Mouse (Mus musculus) thymus, postnatal 14 days (tissue): Measurements from ENCODE around the gene Gm49395.

Source experiments
- DNase-seq: peaks from one replicate; pipeline ENCODE4 v3.0.0; 2021

Gm49395 gene

DNA sequence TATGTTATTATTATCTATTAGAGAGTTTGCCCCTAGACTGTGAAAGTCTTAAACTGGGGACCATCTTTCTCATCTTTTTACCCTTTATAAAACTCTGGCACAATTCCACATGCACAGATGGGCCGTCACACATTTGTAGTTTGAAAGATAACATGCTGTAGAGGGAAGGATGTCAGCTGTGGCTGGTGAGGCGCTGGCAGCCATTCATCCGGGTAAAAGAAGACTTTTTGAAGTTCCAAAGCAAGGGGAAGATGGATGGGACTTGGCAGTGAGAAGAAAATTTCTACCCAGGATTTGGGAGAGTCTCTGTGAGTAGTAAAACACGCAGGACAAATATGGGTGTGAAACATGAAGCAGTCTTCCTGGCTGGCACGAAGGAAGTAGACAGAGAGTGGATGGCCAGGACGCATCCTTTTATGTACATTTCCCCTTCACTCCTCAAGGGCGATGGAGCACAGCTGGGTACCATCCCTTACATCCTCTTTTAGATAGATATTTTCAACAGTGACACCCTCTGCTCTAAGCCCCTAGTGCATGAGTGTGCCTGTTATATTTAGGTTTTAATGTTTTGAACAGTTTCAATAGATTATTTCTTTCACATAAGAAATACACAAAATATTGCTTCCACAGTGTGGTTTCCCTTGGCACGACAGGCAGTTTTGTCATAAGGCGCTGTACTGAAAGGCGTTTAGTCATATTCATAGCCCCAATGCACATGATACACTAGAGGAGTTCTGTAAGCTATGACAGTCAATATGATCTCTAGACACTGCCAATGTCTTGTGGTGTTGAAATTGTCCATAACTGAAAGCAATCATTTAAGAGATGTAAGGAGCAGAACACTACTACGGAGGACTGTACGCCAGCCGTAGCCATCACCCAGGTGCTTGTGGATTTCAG, 50.8 kb downstream of the Gm49395 start:
- DNase-seq = no peak

DNA sequence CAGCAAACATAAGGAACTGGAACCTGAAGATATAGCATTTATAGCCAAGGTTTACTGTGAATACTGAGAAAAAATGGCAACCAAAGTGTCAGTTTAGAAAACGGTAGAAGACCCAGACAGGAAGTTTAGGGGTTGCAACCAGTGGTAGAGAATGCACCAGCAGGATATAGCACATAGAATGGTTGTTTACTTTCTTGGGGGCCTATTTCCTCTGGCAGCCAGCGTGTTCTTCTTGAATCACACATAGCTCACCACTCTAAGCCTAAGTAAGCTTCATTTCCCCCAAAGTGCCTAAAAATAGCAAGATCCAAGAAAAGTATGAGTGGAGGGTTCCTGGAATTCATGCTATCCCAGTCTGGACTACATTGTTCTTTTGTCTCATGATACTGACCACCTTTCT, 59.1 kb downstream of the Gm49395 start:
- no peak for DNase-seq

DNA sequence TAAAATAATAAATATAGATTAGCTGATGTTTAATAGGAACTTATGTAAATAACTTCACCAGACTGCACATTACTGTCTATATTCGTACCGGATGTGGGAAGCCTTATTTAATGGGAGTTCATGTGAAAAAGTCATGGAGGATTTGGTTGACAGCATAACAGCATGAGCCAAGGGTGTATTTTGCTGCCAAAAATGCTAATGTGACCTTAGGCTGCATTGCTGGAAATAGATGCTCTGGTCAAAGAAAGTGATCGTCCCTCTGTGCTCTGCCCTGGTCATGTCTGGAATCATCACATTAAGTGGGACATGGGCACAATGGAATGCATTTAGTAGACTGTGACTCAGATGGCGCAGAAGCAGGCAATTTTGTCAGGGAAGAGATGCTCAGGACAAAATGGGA, 64.4 kb downstream of the Gm49395 start:
- DNase-seq = no peak

DNA sequence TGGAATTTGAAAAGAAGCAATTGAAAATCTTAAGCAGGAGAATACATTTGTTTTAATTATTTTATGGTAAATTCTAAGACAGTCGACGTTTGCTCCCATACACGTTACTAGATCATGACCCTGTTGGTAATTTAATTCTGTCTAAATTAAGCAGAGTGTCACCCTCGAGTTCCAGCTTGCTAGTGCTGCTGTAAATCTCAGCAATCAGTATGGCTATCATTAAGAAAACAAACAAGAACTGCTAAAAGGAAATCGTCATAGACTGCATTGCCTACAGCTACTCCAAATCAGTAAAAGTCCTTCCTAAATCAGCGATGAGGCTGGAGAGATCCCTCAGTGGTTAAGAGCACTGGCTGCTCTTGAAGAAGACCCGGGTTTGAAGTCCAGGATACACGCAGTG, 66.3 kb downstream of the Gm49395 start:
- DNase-seq = no peak

DNA sequence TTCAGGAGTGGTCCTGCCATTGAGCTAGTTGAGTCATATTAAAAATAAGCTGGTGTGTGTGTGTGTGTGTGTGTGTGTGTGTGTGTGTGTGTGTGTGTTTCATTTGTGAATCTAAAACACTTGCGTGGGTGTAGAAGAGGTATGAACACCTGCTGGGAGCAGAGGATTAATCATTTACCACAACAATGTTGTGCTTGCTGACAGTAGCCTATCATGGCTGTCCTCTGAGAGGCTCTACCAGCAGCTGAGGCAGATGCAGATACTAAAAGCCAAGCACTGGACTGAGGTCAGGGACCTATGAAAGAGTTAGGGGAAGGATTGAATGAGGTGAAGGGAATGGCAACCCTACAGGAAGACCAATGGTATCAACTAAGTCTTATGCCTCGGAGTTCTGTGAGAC, 68.6 kb downstream of the Gm49395 start:
- no peak for DNase-seq

DNA sequence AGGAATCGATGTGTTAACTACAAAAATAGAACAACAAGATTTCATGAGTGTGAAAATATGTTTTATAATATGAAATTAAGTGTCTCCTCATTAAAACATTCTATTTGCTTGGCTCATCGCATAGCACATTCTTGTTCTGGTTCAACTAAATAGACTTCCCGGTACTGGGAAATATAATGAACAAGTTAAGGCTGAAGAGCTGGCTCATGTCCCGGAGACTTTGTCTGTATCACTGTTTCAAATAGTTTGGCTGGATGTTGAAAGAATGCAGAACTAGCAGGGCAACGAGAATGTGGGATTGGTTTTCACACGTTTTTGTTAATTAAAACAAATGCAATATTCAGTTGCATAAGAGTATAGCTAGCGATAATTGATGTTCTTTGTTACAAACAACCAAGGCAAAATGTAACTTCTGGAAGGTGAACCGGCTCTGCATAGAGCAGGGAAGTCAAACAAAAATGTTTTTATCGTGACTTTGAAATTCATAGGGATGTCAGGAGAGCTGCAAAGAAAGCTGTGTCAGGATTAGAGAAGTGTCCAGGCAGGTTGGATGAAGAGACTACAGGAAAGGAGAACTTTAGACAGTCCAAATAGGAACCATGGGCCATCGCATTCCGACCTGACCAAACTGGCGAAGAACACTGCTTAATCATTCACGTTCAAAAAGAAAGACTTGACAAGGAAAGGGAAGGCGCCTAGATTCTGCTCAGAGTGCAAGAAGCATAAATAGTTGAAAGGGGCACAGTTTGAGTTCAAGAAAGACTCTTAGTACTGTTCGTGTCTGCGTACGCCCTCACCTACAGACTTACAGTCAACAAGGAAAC, 70.3 kb downstream of the Gm49395 start:
- DNase-seq = no peak

DNA sequence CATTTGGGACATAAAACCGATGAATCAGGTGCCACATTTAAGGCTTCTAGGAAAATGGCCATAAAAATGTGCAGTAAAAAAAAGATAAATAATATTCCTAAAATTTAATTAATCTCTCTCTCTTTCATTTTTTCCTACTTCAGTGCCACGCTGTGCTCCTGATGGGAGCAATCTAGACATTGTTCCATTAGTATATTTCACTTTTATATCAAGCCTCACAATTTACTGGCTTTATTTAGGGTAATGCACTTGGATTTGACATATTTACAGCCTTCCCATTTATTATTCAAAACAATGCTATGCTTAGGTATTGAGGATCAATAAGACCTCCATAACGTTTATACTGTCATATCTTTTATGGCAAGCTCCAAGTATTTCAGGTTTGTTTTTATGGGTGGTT, 76.3 kb downstream of the Gm49395 start:
- no peak for DNase-seq

DNA sequence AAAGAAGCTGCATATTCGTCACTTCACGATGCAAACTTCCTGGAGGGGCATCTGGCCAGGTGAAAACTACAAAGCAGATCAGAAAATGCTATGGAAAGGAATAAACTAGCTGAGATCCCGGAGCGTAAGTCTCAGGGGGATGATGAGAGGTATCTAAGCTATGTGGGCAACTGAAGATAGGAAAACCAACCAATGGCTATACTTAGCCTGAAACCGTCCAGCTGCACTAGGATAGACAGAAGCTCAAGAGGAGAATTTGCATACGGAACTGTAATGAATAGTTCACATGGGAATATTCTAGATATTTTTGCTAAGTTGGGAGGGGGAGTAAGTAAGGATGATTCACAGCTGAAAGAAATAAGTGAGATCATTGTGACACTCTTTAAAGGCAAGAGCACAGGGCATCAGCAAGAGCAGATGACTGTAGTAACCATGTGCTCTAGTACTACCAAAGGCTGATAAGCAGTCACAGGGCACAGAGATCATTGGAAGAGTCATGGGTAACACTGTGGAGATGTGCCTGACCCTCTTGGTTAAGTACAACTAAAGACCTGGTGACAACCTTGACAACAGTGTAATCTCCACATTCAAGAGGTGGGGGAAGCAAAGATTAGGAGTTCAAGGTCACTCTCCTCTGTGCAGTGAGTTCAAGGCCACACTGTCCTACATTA, 79.5 kb downstream of the Gm49395 start:
- DNase-seq = no peak

DNA sequence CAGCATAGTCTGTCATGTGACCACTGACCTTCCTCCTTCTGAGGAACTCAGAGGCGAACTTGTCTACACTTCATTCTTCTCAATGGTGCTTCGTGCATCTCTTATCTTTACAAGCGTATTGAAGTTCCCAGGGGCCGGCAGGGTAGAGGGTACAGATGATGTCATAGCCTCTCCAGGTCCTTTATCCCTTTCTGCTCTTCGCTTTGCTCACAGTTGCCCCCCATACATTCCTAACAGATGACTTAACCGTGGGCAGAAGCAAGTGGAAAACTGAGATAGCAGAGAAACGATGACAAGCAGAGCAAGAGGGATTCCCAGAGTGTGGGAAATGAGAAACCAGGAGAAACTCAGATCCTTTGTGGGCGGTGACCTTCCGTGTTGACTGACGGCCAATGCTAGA, 80.3 kb downstream of the Gm49395 start:
- DNase-seq = no peak

DNA sequence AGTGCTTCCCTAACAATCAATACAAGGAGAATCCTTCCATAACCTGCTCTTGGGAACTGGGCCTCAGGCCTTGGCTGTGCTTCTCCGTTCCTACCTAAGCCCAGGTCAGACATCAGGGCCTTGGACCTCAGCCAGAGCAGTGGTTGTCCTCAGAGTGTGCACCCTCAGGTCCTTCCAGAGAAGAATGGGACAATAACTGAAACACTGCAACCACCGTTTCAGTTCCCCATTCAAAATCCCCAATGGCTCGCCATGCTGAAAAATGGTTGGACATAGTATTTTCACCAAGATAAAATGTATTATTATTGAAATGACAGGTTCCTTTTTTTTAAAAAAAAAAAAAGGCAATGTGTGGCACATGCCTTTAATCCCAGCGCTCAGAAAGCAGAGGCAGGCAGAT, 81.0 kb downstream of the Gm49395 start:
- no peak for DNase-seq

DNA sequence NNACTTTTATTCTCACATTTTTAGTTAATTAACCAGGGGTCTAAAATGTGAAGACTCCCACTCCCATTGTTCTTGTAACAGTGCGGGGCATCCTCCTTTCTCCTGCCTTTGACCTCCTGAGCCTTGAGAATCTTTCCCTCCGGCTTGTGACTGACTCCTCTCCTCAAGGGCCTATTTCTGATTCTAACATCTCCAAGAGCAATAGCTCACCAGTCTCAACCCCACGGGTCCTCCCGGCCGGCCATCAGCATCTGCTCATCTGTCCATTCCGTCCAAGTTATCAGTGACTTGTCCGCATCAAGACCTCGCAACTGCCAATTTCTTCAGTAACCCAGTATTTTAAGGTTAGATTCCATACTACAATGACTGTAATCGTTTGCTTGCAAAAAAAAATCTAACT, 84.2 kb downstream of the Gm49395 start:
- DNase-seq = no peak

DNA sequence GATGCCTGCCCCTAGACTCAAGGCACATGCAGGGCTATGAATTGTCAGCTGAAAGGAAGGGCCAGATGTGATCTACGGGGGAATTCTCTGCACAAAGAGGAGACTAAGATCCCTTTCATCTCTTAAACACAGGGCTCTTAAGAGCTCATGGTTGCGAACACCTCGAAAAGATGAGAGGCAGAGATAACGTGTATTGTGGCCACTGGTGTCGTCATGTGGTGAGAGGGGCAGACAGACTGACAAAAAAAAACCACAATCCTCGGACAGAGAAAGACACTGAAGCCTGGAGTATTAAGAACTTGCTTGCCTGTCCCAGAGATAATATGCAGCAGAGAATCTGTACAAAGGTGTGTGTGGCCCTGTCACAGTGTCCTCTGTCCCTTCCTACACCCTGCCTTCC, 90.2 kb downstream of the Gm49395 start:
- no peak for DNase-seq

DNA sequence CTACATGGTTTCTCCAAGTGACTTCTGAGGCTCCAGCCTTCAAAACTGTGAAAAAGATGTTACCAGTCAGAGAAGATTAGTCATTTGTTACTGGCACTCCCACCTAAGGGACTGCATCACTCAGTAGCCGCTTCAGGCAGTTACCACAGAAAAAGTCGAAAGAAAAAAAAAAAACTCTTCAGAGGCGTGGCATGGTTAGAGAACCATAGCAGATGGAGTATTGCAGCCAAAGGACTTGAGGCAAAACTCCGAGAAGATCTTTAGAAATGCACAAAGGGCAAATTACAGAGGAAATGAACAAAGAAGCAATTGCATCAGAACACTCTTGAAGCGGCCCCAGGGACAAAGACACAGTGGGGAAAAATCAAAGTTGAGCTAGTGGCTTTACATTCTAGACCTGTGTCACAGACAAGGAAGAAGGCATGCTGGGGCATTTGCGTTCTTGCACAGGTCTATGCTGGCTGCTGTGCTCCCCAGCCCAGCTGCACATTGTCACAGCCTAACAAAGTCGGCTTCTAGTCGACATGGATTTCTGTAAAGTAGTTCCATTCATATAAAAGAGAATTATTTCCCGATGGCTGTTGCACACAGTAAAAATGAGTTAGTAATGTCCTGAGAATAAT, 95.4 kb downstream of the Gm49395 start:
- DNase-seq = no peak

DNA sequence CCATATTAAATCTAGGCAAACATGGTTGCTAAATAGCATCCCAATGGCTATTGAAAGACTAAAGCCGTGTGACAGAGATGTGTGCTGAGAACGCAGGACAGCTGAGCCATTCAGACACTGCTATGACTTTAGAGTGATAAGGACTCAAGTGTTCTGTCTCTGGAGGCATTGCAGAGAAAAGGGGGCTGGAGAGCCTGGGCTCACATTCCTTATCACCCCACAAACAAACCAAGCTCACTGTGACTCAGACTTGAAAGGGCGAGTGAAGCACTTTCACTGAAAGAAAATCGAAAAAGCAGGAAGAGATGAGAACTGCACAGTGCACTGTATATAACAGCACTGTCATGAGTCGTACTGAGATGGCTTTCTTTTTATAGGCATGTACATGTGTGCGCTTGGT, 96.4 kb downstream of the Gm49395 start:
- DNase-seq = no peak

DNA sequence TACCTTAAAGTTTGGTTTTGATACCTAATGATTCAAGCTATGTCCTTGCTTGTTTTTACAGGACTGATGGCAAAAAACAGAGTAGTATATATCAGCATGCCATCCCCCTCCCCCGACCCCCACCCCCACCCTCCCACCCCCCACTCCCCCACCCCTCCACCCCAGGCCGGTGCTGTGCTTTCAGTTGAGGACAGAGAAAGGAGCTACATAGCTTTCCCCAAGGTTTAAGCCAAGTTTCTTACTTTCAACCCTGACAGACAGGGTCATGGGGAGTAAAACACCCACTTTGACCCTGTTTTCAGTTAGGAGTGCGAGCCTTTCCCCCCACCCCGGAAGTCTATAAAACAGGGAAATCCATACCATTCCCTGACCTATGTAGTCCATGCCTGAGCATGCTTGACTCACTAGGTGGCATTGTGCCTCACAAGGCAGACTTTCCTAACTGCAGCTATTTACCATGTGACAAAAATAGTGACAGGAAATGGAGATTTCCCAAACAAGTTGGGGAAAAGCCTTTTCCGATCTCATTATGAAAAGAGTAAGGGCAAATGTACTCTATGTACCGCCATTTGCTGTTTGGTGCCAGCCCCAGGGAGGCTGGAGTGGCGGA, 98.2 kb downstream of the Gm49395 start:
- no peak for DNase-seq

DNA sequence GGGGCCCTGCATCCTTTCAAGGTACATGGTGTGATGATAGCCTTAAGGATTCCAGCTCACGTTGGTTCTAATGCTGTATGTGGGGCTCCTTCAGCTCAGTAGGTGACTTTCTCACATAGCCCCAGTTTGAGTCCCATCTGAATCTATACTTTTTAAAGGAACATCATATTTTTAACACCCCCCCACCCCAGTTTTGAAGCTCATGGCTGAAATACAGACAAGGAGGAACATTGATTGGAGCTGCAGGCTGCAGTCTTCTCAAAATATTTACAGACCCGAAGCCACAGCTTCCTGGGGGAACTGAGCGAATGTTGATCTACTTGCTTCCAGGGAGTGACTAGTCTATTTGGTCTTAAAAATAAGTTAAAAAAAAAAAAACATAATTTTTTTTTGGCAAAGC, 98.9 kb downstream of the Gm49395 start:
- DNase-seq = no peak

DNA sequence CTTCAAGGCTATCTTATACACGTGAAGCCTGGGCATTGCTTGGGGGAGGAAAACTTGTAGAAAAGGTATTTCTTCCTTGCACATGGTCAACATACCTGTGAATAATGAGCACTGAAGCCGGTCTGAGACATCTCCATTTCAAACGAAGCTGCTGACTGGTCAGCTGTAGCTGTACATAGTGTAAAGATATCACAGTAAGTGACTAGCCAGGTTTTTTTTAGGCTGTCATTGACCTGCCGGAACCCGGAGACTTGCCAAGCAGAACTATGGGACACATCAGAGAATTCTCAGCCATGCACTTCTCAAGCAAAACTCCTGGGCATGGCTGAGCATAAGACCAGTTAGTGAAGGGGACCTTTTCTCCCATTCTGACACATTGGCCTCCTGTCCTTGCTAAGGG, 99.6 kb downstream of the Gm49395 start:
- DNase-seq = no peak

DNA sequence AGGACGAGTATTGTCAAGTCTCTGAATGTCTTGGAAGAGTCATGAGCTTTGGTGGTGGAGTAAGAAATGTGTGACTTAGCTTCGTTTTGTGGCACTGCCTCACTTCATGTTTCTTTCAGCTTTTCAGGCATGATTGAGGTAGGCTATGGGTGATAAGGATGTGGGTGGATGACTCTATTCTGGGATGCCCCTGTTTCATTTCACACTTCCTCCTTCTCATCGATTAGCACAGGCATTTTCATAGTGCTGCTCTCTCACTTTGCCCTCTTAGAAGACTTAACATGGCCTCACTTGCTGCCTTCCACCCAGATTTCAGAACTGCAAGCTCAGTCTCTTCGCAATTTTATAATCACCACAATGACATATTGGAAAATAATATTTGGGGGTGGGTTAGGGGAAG, 102.1 kb downstream of the Gm49395 start:
- DNase-seq = no peak

DNA sequence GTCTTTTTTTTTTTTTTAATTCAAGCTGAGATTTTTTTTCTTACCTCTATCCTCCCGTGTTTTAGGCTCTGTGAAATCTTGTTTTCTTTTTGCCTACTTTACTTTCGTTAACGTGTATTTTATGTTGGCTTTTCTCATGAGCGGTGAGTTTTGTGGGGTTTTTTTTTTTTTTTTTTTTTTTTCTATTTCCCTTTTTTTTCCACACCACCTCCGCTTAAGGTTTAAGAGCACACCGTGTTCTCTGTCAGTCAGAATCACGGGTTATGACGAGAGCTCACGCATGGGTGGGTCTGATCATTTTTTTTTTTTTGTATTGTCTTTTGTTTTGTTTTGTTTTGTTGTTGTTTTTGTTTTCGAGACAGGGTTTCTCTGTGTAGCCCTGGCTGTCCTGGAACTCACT, 103.6 kb downstream of the Gm49395 start:
- DNase-seq = no peak

DNA sequence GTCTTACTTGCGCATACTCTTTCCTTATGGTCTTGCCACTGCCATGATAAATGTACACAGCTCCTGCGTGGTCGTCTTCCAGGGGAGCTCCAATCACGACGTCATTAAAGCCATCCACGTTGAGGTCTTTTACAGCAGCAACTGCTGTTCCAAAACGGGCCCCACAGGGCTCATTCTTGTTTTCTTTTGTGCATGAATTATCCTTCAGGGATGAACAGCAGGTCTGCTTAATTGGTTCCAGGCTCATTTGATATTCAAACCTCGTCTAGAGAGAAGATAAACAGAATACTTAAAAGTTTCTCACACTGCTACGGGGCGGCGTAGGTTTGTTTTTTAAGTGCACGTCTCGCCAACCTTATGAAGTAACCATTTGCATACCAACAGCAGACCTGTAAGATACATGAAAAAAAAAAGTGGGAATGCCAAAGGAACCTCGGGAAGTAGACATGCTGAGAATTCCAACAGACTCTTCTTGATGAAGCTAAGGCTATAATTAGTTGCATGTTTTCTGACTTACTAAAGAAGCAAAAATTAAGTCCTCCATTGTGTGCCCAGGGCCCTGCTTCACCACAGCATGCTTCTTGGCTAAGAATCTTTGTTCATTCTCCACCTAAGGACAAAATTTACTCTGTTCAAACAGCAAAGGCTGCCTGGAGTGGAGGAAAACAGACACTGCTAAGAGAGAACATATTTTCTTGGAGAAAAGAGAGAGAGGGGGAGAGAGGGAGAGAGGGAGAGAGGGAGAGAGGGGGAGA, 109.3 kb downstream of the Gm49395 start:
- no peak for DNase-seq

DNA sequence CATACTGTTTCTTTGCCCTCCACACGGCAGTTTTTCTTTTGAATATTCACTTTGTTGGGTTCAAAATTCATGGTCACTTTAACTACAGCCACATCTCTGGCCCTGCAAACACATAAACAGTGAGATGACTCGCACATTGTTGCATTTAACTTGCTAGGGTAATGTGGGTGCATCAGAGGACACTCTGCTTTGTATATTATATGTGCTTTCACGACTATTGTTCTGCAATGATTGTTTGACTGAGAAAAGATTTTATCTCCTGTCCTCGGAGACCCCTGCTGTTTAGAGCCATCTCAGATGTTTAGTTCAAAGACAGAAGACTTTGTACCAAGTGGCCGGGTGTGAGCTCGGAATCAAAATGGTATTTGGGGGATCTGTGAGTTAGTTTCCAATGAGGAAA, 114.1 kb downstream of the Gm49395 start:
- DNase-seq = no peak

DNA sequence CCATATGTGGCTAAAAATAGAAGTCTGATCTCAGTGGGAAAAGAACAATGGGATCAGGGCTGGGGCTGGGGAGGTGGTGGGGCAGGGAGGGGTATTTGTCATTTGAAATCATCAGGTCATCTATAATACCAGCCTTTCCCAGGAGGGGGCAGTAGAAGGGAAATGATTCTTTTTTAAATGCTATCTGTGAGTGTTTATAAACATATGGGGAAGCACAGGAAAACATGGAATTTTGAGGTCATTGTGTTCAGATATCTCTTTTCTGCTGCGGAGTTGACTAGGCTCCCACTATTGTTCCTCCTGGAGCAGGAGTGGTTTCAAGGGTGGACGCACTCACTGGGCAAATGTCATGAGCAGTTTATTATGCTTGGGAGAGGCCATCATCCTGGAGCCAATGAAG, 114.6 kb downstream of the Gm49395 start:
- peak; percentile 5 for DNase-seq
